Mouse (Mus musculus) natural killer cell, adult 2 months (primary cell): ENCODE data around the gene Tifab.

Experiments used
- DNase-seq, 2 experiments: peaks; one replicate each; pipeline ENCODE4 v3.0.0; 2022; ENCODE audit warnings: low spot score in 2 of 2

The Tifab gene

DNA sequence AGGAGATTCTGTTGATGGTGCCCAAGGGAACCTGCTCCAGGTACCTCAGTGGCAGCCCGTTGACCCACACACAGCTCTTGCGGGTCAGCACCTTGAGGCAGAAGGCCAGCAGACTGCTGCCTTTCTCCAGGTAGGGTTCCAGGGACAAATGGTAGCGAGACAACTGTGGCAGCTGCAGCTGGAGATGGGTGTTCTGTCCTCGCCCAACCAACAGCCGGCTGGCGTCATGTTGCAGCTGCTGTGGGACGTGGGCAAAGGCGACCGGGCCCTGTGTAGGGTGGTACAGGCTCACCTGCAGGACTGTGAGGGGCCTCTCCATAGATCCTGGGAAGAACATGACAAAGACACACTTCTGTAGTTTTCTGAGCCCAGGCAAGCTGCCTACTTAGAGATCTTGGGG is 2.4 kb downstream of the Tifab start:
- no peak for DNase-seq

DNA sequence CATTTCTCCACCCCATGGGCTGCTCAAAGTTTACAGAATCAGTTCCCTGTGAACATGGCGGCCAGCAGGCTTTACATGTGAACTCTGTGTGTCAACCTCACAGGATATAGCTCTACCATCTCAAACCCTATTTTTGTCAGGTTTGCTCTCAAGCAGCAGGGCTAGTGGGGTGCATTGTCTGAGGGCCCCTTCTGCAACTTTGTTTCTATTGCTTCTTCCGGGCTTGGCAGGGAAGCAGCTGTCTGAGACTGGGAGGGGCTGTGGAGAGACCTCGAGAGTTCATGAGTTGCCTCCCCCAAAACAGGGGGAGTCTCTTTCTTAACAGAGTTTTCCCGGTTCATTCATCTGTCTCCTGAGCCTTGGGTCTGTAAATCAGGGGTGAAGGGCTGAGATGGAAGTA is 2.8 kb downstream of the Tifab start:
- no peak for DNase-seq

DNA sequence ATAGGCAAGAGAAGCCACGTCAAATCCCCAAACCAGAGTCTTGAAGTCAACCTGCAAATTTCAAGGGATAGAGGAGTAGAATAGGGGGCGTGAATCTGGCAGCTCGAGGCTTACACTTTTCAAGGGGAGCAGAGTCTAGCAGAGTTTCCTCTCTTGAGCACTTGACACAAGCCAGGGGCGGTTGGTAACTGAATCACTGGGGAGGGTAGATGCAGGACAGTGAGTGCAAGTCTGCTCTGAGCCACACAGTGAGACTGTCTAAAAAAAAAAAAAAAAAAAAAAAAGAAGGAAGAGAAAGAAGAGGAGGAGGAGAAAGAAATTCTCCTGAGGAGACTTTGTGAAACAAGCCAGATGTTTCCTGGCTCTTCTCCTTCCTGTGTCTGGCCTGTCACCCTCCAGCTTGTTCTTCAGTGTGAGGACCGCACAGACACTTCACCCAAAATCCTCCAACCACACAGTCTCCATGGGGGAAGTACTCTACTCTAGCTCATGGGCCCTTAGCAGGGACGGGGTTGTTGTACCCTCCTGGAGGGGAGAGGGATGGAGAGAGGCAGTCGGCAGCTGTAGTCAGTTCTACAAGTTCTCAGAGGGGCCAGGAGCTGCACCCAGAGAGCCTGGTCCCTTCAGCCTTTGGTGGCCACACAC is 5.7 kb downstream of the Tifab start:
- no peak for DNase-seq

DNA sequence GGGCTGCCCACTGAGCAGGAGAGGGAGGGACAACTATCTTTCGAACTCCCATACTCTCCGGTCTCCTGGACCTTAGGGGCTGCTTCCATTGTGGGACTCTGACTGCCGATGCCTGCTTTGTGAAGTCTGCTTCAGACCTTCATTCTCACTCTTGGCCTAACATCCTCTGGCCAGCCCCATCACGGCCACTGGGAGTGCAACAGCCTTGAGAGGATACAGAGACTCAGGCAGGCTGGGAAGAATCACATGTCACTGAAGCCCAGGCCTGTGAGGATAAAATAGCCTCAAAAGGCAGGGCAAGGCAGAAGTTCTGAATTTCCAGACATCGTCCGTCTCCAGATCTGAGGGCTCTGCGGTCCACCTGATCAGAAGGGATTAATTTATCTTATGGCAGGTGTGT is 6.6 kb downstream of the Tifab start:
- no peak for DNase-seq

DNA sequence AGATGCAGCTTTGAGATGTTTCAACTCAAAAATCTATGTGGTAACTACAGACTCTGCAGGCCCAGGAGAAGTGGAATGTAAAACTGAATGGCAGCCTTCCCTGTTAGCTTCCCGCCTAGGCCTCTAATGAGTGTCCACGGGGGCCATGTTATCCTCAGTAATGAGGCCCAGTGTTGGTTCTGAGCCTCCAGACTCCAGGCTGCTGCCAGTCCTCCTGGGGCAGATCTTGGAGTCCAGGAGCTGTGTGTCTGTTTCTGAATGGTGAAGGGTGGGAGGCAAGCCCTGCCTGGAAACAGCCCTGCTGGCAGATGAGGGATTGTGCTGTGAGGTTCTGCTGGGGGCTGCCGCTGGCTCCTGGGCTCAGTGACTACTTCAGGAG is 10.3 kb downstream of the Tifab start:
- DNase-seq, result no peak

DNA sequence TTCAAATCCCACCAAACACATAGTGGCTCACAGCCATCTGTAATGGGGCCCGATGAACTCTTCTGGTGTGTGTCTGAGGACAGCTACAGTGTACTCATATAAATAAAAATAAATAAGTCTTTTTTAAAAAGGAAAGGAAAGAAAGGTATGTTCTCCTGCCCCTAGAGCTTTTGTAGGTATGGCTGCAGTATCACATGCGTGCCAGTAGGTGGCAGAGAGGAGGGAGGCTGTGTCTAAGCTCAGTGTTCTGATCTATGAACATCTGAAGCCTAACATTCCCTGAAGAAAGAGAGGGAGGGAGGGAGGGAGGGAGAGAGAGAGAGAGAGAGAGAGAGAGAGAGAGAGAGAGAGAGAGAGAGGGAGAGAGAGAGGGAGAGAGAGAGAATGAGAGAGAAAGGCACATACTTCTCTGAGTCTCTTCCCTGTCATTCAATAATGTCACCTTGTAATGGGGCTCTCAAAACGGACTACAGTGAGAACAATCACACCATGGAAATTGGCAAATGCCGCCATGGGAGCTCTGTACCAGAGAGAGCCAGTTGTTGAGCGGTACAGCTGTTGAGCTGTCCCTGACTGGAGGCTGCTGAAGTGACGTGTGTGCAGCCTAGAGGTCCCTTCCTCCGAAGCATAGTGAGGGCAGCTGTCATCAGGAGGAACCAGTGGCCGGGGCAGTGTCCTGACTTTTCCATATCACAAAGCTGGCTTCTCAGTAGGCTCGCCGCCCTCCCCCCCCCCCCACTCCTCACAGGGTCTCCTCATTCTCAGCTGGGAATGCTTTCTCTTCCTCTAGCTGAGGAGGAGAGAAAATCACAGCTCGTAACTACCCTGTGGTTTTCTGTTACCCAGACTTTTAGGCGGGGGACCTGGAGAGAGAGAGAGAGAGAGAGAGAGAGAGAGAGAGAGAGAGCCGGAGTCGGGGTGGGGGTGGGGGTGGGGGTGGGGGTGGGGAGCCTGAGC is 11.0 kb downstream of the Tifab start:
- DNase-seq, result no peak

DNA sequence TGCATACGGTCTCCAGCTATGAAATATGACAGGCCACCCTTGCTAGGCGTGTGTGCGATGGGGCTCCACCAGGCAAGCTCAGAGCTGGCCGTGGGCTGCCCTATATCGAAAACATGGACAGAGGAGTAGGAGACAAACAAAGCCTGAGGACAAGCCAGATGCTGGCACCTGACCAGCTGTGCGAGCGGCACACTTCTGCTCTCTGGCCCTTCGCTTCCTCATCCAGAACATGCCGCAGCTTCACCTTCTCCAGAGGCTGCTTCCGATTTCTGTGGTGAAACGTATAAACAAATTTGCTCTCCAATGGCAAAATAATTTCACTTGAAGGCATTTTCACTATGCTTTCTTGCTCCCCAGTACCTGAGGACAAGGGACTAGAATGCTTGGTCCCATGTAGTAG is 13.1 kb downstream of the Tifab start:
- no peak for DNase-seq

DNA sequence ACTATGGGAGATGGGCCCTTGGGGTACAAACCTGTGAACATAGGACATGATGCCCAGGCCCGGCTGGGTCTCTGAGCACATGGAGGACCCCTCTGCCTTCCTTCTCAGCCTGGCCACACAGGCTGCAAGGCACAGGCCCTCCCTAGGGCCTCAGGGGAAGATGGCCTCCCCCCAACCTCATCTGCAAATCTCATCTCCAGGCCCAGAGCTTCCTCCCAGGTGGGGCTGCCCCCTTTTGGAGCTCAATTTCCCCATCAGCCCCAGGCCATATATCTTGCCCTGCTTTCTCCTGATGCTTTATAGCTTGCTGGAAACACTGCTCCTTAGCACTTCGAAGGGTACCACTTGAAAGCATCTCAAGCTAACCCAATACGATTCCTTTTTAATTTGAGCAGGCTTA is 14.3 kb downstream of the Tifab start:
- DNase-seq, result no peak

DNA sequence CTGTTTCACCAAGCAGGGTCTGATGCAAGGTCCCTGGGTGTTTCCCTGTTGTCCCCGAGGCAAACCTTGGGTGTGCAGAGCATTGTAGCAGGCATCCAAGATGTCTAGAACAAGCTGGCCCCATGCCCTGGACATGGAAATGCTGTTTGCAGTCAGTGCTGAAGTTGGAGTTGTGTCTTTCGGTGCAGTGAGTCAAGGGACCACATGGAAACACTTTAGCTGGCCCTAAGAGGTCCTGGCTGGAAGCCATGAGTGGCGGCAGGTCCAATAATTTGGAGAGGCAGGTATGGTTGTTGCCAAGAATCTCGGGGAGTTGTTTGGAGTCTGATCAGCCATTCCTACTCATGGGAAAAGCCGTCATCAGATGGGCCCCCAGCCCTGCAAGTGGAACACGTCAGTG is 14.9 kb downstream of the Tifab start:
- no peak for DNase-seq

DNA sequence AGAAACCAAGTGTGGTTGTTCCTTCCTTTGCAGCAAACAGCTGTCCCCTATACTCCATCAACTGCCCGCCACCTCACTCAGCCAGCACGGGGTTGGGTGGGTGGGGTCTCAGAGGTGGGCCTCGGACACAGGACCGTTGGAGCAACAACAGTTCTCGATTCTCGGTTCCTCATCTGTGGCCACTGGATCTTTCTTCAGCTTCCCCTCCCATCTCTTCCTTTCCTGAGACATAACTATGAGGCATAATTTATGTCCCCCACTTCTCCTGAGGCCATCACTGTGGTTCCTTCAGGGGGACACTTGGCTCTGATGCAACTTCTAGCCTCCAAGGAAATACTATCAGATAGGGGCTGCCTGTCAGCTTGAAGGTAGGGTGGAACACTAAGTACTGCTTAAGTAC is 15.8 kb downstream of the Tifab start:
- DNase-seq, result no peak

DNA sequence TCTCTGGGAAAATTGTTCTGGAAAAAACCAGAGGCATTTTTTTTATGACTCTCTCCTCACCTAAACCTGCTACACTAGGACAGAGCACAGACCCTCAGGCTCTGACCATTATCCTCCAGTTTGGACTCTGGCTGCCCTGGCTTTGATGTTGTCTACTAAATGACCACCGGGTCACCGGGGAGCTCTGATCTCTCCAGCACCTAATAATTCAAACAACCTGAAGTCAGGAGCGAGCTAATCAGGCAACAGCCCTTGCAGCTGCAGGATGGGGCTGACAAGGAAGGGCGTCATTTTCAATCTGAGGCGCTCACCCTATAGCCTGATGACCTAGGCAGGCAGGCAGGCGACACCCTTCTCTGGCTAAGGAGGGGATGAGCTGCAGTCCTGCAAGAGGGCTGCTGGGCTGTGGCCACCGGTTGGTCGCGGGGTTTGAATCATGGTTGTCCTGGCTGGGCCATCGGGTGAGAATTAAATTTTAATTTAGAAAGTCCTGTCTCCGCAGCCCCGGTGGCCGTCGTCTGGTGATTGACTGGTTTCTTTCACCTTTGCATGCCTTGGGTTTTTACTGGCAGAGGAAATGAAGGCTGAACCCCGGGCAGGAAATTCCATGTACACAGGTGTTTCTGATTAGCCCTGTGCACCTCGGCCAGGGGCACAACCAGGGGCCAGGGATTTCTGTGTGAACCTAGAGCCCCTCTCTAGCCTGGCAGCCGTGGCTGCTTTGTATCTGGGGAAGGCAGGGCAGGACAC is 18.9 kb downstream of the Tifab start:
- DNase-seq, result no peak

DNA sequence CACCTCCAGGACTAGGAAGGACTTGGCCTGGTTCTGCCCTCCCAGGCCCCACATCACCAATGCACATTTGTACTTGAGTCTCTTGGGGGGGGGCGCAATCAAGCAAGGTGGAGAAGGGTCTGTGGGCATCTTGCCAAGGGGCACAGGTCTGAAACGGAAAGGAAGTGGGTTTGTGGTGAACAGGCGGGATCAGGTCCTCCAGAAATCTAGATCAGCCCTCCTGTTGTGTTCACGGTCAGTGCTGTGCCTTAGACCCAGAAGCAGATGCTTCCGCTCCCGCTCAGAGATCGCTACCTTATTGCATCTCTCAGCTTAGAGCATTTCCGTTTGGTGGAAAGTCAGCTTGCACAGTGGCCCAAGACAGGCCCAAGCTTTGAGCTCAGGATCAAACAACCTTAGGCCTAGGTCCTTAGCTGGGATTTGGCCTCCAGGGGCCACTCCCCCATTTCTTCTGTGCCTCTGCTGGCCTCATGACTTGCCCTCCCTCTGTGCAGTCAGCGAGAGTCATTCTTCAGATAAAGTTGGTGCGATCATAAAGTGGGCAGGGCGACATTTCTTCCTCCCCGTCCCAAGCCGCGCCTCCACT is 19.6 kb downstream of the Tifab start:
- DNase-seq, result peak; percentile 25 to 60

DNA sequence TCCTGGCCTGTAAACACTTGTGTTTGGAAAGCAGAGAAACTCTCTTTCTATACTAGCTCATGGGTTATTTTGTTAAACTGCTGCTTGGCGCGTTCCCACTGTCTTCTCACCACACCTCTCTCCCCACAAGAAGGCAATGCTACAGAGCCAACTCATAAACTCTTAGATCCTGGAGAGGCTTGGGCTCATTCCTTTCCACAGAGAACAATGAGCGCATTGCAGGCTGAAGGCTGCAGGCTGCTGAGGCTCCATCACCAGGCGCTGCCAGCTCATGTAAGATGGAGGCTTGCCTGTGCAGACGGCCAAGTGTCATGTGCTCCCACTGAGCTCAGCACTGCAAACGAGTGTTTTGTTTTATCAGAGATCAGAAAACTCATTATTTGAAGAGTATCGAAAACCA is 23.0 kb downstream of the Tifab start:
- no peak for DNase-seq

DNA sequence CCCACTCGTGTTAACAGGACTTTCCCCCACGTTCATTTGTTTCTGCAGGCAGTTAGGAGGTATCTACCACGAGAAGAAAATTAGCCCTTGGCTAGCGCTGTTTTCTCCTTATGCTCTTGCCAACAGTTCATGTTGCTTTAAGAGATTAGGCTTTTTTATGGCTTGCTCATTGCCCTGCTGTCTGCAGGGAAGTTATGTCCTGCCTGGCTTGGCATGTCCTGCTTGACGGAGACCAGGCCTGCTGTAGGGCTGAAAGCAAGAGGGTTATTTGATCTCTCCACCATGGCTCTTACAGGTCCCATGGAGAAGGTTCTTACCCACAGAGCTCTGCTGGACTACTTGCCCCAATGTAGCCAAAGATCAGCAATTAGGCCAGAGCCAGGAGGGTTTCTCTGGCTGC is 23.6 kb downstream of the Tifab start:
- DNase-seq, result no peak

DNA sequence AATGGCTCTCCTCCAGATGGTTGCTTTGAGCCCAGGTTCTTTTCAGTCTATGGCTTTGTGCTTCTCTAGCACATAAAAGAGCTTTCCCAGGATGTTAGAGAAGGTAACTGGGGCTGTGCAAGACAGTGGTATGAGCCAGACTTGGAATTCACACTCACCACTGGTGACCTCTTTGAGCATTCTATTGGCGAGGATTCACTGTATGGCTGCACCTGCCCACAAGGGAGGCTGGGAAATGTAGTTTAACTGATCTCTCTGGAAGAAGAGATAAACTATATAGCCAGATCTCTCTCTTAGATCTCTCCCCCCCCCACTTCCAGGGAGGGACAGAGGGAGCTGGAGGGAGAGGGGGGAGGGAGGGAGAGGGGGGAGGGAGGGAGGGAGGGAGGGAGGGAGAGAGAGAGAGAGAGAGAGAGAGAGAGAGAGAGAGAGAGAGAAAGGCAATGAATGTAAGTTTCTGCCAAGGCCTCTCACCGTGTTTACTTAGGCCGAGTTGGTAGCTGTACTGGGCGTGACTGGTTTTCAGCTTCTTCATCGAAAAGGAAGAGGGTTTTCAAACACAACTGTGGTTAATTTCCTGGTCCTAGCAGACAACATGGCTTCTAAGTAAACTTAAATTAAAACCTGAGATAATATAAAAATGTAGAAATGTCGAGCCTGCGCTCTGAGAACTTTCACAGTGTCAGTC is 25.8 kb downstream of the Tifab start:
- DNase-seq, result no peak

DNA sequence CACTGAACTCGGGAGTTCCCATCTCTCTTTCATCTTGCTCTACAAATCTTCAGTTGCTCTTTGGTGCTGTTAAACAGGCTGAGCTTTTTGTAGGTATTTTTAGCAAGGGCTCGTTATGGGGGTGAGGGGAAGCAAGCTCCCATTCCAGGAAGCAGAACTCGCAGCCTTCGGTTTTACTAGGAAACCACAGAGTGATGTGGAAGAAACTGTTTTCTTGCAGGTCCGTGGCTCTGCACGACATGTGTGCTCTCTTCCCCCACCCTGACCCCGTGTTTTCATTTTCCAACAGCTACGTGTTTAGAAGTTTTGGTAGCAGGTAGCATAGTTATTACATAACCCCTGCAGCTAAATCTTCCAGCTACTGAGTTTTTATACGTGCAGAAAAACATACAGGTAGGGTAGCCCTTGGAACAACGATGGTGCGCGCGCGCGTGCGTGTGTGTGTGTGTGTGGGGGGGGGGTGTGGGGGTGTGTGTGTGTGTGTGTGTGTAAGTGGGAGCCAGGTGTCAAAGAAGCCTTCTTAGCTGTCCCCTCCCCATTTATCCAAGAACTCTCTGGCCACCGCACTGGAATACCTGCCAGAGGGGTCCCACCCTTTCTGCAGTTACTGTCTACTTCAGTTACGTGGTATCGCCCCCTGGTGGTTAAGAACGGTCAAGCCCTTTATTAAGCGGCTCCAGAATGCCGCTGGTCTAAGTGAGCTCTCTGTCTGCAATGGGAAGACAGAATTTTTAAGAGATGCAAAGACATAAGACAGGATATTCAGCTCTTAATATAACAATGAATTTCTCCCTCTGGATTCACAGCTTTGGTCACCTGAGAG is 27.1 kb downstream of the Tifab start:
- DNase-seq, result peak; percentile 53 to 70

DNA sequence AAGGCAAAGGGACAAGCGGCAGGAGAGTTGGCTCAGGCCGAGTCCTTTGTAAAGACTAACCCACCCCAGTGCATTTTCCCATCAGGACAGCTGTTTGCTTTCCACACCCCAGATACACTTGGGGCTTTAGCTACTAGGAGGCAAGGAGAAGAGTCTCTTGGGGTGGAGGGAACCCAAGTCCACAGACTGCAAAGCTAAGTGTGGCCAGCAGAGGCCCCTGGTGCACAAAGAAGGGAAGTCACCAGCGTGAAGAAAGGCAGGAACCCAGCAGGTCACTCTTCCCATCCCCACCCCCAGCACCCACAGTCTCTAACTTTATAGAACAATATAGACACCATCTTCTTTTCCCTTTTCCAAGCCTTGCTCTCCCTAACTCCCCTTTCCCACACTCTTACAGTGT is 33.2 kb downstream of the Tifab start:
- DNase-seq, result peak in 1 of 2 experiments; percentile 41

DNA sequence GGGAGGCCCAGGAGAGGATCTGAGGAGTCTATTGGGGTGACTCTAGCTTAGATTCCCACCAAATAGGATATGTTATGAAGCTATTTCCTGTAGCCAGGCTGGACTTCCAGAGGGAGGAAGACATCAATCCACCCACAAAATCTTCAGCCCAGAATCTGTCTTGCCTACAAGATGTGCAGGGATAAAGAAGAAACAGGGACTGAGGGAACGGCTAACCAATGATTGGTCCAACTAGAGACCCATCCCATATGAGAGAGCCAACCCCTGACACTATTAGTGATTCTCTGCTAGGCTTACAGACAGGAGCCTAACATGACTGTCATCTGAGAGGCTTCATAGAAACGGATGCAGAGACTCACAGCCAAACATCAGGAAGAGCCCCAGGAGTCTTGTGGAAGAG is 34.7 kb downstream of the Tifab start:
- DNase-seq, result no peak

DNA sequence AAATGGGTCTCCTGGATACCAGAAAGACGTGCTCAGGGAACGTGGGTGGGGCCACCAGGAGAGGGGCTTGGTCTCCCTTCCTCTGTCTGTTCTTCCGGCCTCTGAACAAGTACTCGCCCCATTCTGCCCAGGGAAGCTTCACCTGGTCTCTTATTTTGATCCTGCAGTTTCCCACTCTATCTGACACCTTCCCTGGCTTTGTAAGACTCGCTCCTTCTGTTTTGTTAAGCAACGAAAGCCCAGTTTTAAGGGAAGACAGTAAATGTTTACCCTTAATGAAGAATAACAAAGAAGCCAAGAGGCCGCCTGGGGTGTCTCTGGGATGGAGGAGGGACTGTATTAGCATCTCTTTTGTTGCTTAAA is 35.6 kb downstream of the Tifab start:
- no peak for DNase-seq

DNA sequence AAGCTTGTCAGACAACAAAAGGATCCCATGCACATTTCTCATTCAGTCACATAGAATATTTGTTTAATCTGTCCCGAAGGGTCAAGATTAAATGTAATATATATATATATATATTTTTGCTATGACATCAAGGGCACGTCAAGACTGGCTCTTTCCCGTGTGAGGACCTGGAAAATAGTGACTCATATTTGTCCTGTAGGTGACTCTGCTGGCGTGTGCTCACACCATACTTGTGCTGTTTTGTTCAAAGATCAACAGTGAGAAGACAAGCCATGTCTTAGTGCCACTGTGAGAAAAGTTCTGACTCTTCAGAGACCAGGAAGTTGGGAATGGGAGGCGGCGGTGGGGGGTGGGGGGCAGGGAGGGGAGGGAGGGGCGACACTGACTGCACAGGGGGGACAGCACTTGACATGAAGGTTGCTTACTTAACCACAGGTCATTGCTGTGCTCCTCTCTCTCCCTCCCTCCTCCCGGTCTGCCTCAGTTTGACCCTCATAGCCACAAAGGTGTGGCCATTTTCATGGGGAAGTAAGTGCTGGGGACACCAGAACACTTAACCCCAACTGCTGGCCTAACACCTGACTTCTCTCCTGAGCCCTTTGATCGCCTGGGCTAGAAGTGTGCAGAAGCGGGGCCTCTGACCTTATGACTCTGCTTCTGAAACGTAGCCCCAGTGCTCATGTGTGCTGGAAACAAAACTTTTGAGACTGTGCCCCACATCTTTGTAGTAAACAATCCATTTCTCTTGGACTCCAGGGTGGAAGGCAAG is 36.1 kb downstream of the Tifab start:
- DNase-seq, result no peak
